Mouse (Mus musculus) limb, embryonic 12.5 days (tissue): Measurements from ENCODE around the gene Heatr3. TPM values are rescaled to one million over a fixed set of nuclear protein-coding genes. Genes with fewer than 3 reads are reported as not detected.

Source experiments
- ATAC-seq: fragments of 200-750 bp; cut with Nextera tagmentation; 2 replicates; pipeline ENCODE4 v1.8.0; 2017; ENCODE audit warnings: low read depth, moderate TSS enrichment; ENCODE audit not compliant: insufficient number of reproducible peaks, insufficient read depth, low FRiP score, low TSS enrichment
- H3K27ac ChIP-seq: fragments of 300-500 bp; sonication (generic); 2 replicates; pipeline ENCODE4 v1.5.1; 2016; ENCODE audit warnings: mild to moderate bottlenecking, moderate library complexity
- H3K27me3 ChIP-seq: fragments of 300-500 bp; sonication (generic); 2 replicates; pipeline ENCODE4 v1.6.1; 2016; ENCODE audit warnings: mild to moderate bottlenecking, moderate library complexity
- H3K36me3 ChIP-seq: fragments of 300-500 bp; sonication (generic); 2 replicates; pipeline ENCODE4 v1.6.1; 2016; ENCODE audit warnings: mild to moderate bottlenecking, moderate library complexity
- H3K4me1 ChIP-seq: fragments of 300-500 bp; sonication (generic); replicated peaks from 2 replicates; pipeline ENCODE4 v1.6.1; 2016
- H3K4me2 ChIP-seq: fragments of 300-500 bp; sonication (generic); 2 replicates; pipeline ENCODE4 v1.6.1; 2016; ENCODE audit warnings: mild to moderate bottlenecking, moderate library complexity
- H3K4me3 ChIP-seq: fragments of 300-500 bp; sonication (generic); replicated peaks from 2 replicates; pipeline ENCODE4 v1.5.1; 2016; ENCODE audit warnings: mild to moderate bottlenecking
- H3K9ac ChIP-seq: fragments of 300-500 bp; sonication (generic); replicated peaks from 2 replicates; pipeline ENCODE4 v1.6.1; 2016; ENCODE audit warnings: mild to moderate bottlenecking, moderate library complexity
- H3K9me3 ChIP-seq: fragments of 300-500 bp; sonication (generic); 2 replicates; pipeline ENCODE4 v1.6.1; 2016; ENCODE audit warnings: mild to moderate bottlenecking, moderate library complexity
- WGBS: fragments of 180-500 bp; shearing (Covaris S2); methylation state at CpG from one replicate; pipeline ENCODE4 v1.1.7; 2016; 5-methylcytosine and 5-hydroxymethylcytosine counted together
- microRNA-seq: library from miRNA; unstranded; fragments of <30 nt; microRNA quantifications from one replicate; pipeline ENCODE4, GENCODE M21; 2017
- polyA plus RNA-seq: library from polyadenylated mRNA; unstranded; fragments of >200 nt; fragmentation: Nextera tagmentation; extraction: Ambion mirVana; gene quantifications from 2 replicates; pipeline ENCODE4 v1.2.1, GENCODE M21; 2016

Gene Heatr3
- polyA plus RNA-seq, 1 experiment from 2014 or later = 56.2 TPM

- no peak for ATAC-seq
- Histone ChIP-seq H3K36me3 (no peaks in the 10 kb centered on the region), H3K4me1 (peaks cover 16% of the 10 kb centered on the region), H3K9ac (no peak overlapping the region), H3K27me3 (no peaks in the 10 kb centered on the region), H3K4me3 (no peak overlapping the region), H3K9me3 (no peaks in the 10 kb centered on the region), H3K27ac (no peak overlapping the region), H3K4me2 (no peak overlapping the region)
- WGBS = 55% methylated on average over 4 of the region's 4 CpGs
These were observed 83.7 kb downstream of the Heatr3 start for GRCm38 (mm10) chr8:88221353-88221752.

Small RNAs within 50 kb of the gene (microRNA-seq; reads per million reads assigned to microRNA genes)
- 0.70 reads per million for gene Mir7071

Other genes with a start within 250 kb of the Heatr3 start
- 40.3 and 43.9 TPM in 2 replicates for gene Zfp423, start 178.3 kb upstream of the Heatr3 start, polyA plus RNA-seq
- 58.2 and 58.5 TPM in 2 replicates for gene Cnep1r1, start 19.1 kb upstream of the Heatr3 start, polyA plus RNA-seq
- 10.4 and 11.9 TPM in 2 replicates for gene Tent4b, start 61.4 kb downstream of the Heatr3 start, polyA plus RNA-seq
- 3.2 and 4.4 TPM in 2 replicates for gene Adcy7, start 134.5 kb downstream of the Heatr3 start, polyA plus RNA-seq
- 96.8 and 108 TPM in 2 replicates for gene Brd7, start 224.3 kb downstream of the Heatr3 start, polyA plus RNA-seq